Mouse (Mus musculus): ENCODE results near the gene Arhgap31.
A peak's percentile ranks its signal among the peaks of the same experiment; 100 is the strongest.

Gene Arhgap31

GRCm38 (mm10) chr16:38712581-38713403 lies at the start of gene Arhgap31:
TSS of gene Arhgap31 (minus strand) at chr16:38713274.
- peak; percentile 92 for DNase-seq (ENCODE audit: extremely low read depth, insufficient read length, low spot score)

GRCm38 (mm10) chr16:38762401-38762800 lies 49.3 kb upstream of the Arhgap31 start:
- DNase-seq (ENCODE audit: extremely low read depth, insufficient read length, low spot score) = no peak

GRCm38 (mm10) chr16:38761972-38762371 lies 48.9 kb upstream of the Arhgap31 start:
- no peak for DNase-seq (ENCODE audit: extremely low read depth, insufficient read length, low spot score)

- DNase-seq (ENCODE audit: extremely low read depth, insufficient read length, low spot score) = no peak
These were observed 47.8 kb upstream of the Arhgap31 start for GRCm38 (mm10) chr16:38760834-38761375.

GRCm38 (mm10) chr16:38760239-38760638 lies 47.2 kb upstream of the Arhgap31 start:
- DNase-seq (ENCODE audit: extremely low read depth, insufficient read length, low spot score) = no peak

GRCm38 (mm10) chr16:38758104-38758861 lies 45.2 kb upstream of the Arhgap31 start:
- no peak for DNase-seq (ENCODE audit: extremely low read depth, insufficient read length, low spot score)

- no peak for DNase-seq (ENCODE audit: extremely low read depth, insufficient read length, low spot score)
These were observed 44.6 kb upstream of the Arhgap31 start for GRCm38 (mm10) chr16:38757626-38758025.

- no peak for DNase-seq (ENCODE audit: extremely low read depth, insufficient read length, low spot score)
These were observed 43.5 kb upstream of the Arhgap31 start for GRCm38 (mm10) chr16:38756572-38756971.

GRCm38 (mm10) chr16:38756177-38756503 lies 43.1 kb upstream of the Arhgap31 start:
- no peak for DNase-seq (ENCODE audit: extremely low read depth, insufficient read length, low spot score)

- no peak for DNase-seq (ENCODE audit: extremely low read depth, insufficient read length, low spot score)
These were observed 42.5 kb upstream of the Arhgap31 start for GRCm38 (mm10) chr16:38755452-38756176.

GRCm38 (mm10) chr16:38753631-38754030 lies 40.6 kb upstream of the Arhgap31 start:
- no peak for DNase-seq (ENCODE audit: extremely low read depth, insufficient read length, low spot score)

GRCm38 (mm10) chr16:38750803-38751202 lies 37.7 kb upstream of the Arhgap31 start:
- DNase-seq (ENCODE audit: extremely low read depth, insufficient read length, low spot score) = no peak

- DNase-seq (ENCODE audit: extremely low read depth, insufficient read length, low spot score) = no peak
These were observed 31.0 kb upstream of the Arhgap31 start for GRCm38 (mm10) chr16:38743941-38744673.

GRCm38 (mm10) chr16:38742659-38743131 lies 29.6 kb upstream of the Arhgap31 start:
- DNase-seq (ENCODE audit: extremely low read depth, insufficient read length, low spot score) = no peak

GRCm38 (mm10) chr16:38742113-38742658 lies 29.1 kb upstream of the Arhgap31 start, which contains the start of gene B4galt4:
TSS of gene B4galt4 (plus strand) at chr16:38742264.
- DNase-seq (ENCODE audit: extremely low read depth, insufficient read length, low spot score) = no peak

- no peak for DNase-seq (ENCODE audit: extremely low read depth, insufficient read length, low spot score)
These were observed 28.3 kb upstream of the Arhgap31 start for GRCm38 (mm10) chr16:38741204-38741903.

- DNase-seq (ENCODE audit: extremely low read depth, insufficient read length, low spot score) = no peak
These were observed 17.8 kb upstream of the Arhgap31 start for GRCm38 (mm10) chr16:38730921-38731320.

GRCm38 (mm10) chr16:38729610-38730288 lies 16.7 kb upstream of the Arhgap31 start:
- DNase-seq (ENCODE audit: extremely low read depth, insufficient read length, low spot score) = no peak

- no peak for DNase-seq (ENCODE audit: extremely low read depth, insufficient read length, low spot score)
These were observed 16.1 kb upstream of the Arhgap31 start for GRCm38 (mm10) chr16:38729139-38729538.

Measured in 3134 (cell line).